Mouse (Mus musculus) liver, embryonic 12.5 days (tissue): Measurements from ENCODE around the gene Gm36210. TPM values are rescaled to one million over a fixed set of nuclear protein-coding genes. Genes with fewer than 3 reads are reported as not detected.

Experiments
- ATAC-seq: fragments of 200-750 bp; cut with Nextera tagmentation; 2 replicates; pipeline ENCODE4 v1.8.0; 2017; ENCODE audit warnings: moderate number of reproducible peaks, mild to moderate bottlenecking, moderate library complexity
- H3K27ac ChIP-seq: fragments of 300-500 bp; sonication (generic); 2 replicates; pipeline ENCODE4 v1.5.1; 2016; ENCODE audit warnings: mild to moderate bottlenecking
- H3K27me3 ChIP-seq: fragments of 300-500 bp; sonication (generic); replicated peaks from 2 replicates; pipeline ENCODE4 v1.6.1; 2016; ENCODE audit warnings: mild to moderate bottlenecking, moderate library complexity
- H3K36me3 ChIP-seq: fragments of 300-500 bp; sonication (generic); 2 replicates; pipeline ENCODE4 v1.6.1; 2016; ENCODE audit warnings: mild to moderate bottlenecking, moderate library complexity
- H3K4me1 ChIP-seq: fragments of 300-500 bp; sonication (generic); 2 replicates; pipeline ENCODE4 v1.6.1; 2016
- H3K4me2 ChIP-seq: fragments of 300-500 bp; sonication (generic); 2 replicates; pipeline ENCODE4 v1.6.1; 2016; ENCODE audit warnings: mild to moderate bottlenecking, moderate library complexity
- H3K4me3 ChIP-seq: fragments of 300-500 bp; sonication (generic); 2 replicates; pipeline ENCODE4 v1.5.1; 2016; ENCODE audit warnings: mild to moderate bottlenecking, moderate library complexity
- H3K9ac ChIP-seq: fragments of 300-500 bp; sonication (generic); 2 replicates; pipeline ENCODE4 v1.6.1; 2016; ENCODE audit warnings: mild to moderate bottlenecking, moderate library complexity
- H3K9me3 ChIP-seq: fragments of 300-500 bp; sonication (generic); replicated peaks from 2 replicates; pipeline ENCODE4 v1.6.1; 2016; ENCODE audit warnings: mild to moderate bottlenecking, moderate library complexity
- WGBS: fragments of 180-500 bp; shearing (Covaris S2); methylation state at CpG from one replicate; pipeline ENCODE4 v1.1.7; 2016; ENCODE audit not compliant: insufficient replicate concordance; 5-methylcytosine and 5-hydroxymethylcytosine counted together
- polyA plus RNA-seq: library from polyadenylated mRNA; unstranded; fragments of >200 nt; fragmentation: Nextera tagmentation; extraction: Ambion mirVana; gene quantifications from 2 replicates; pipeline ENCODE4 v1.2.1, GENCODE M21; 2016

Gene Gm36210
- polyA plus RNA-seq, 1 experiment from 2014 or later, result not detected

DNA sequence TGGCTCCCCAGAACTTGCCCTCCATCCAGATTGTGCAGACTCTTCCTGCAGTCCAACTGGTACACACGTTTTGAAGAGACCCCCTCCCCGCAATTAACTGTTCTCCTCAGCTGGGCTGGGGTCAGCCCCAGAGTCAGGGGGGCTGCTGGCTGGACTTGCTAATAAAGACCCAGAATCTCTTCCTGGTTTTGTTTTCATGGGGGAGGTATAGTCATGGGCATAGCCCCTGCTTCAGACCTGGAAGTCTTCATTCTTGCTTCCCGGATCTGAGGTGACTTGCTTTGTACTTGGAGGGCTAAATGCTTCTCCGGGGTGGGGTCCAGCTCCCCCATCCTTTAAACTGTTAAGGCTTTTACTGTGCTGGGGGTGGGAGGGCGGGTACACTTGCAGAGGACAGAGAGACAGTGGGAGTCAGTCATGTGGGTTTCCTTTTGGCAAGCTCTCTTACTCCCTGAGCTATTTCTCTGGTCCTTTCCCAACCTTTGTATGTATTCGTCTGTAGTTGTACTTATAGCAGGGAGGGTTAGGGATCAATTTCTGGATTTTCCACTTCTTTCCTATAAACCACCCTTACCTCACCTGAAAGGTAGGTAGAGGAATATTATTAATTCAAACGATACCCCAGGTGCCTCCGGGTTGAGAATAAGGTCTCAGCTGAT, 15.6 kb upstream of the Gm36210 start, which contains the start of gene Nat14:
TSS of gene Nat14 (plus strand) at position 205 of the 659 bp plus-strand sequence.
- WGBS, result 29% methylated on average over 8 of the region's 8 CpGs
- peaks cover 56% of the 10 kb centered on the region for H3K27me3 ChIP-seq
- peaks cover 39% of the 10 kb centered on the region for H3K36me3 ChIP-seq
- peaks cover 52% of the 10 kb centered on the region for H3K4me1 ChIP-seq
- H3K4me3 ChIP-seq, result peak within 1 kb of the TSS; percentile 3; the same call in 1 of the 2 replicates
- H3K27ac ChIP-seq, result peak within 1 kb of the TSS; percentile 11
- no peak for ATAC-seq
- no peaks in the 10 kb centered on the region for H3K9me3 ChIP-seq
- H3K9ac ChIP-seq, result no peak within 1 kb of the TSS
- H3K4me2 ChIP-seq, result peak within 1 kb of the TSS; percentile 56

GRCm38 (mm10) chr7:4920976-4921823, 14.9 kb upstream of the Gm36210 start:
- no peak overlapping the region for H3K9ac ChIP-seq
- 0 out of 2 replicates have a peak, but pooled peaks have one; percentile 17 for ATAC-seq
- H3K4me2 ChIP-seq, result peak overlapping the region; percentile 15
- H3K4me1 ChIP-seq, result peaks cover 59% of the 10 kb centered on the region
- peaks cover 49% of the 10 kb centered on the region for H3K27me3 ChIP-seq
- peak overlapping the region; percentile 11 for H3K27ac ChIP-seq
- WGBS, result 24% methylated on average over 23 of the region's 23 CpGs
- H3K36me3 ChIP-seq, result peaks cover 39% of the 10 kb centered on the region
- H3K4me3 ChIP-seq, result no peak overlapping the region
- no peaks in the 10 kb centered on the region for H3K9me3 ChIP-seq

DNA sequence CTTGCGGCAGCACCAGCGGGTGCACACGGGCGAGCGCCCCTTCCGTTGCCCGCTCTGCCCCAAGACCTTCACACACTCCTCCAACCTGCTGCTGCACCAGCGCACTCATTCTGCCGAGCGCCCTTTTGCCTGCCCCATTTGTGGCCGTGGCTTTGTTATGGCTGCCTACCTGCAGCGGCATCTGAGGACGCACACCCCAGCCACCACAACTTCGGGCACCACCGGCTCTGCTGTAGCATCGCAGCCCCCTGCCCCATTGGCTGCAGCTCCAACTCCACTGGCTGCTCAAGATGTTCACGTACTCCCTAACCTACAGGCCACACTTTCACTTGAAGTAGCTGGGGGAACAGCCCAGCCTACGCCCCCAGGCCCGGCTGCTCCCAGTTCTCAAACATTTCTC, 14.2 kb upstream of the Gm36210 start:
- WGBS, result 88% methylated on average over 19 of the region's 19 CpGs

GRCm38 (mm10) chr7:4919971-4920370, 13.7 kb upstream of the Gm36210 start:
- Histone ChIP-seq H3K27me3 (peaks cover 37% of the 10 kb centered on the region), H3K27ac (no peak overlapping the region), H3K9me3 (no peaks in the 10 kb centered on the region), H3K4me3 (no peak overlapping the region), H3K4me2 (no peak overlapping the region), H3K9ac (no peak overlapping the region), H3K4me1 (peaks cover 54% of the 10 kb centered on the region), H3K36me3 (peaks cover 39% of the 10 kb centered on the region)
- no peak for ATAC-seq
- WGBS, result 87% methylated on average over 21 of the region's 21 CpGs

More for the DNA sequence above, 14.2 kb upstream of the Gm36210 start:
- H3K27ac ChIP-seq, result no peak overlapping the region
- no peak for ATAC-seq
- H3K9me3 ChIP-seq, result no peaks in the 10 kb centered on the region
- H3K4me3 ChIP-seq, result no peak overlapping the region
- no peak overlapping the region; the same call in 1 of the 2 replicates for H3K4me2 ChIP-seq
- peaks cover 42% of the 10 kb centered on the region for H3K27me3 ChIP-seq
- no peak overlapping the region for H3K9ac ChIP-seq
- peaks cover 39% of the 10 kb centered on the region for H3K36me3 ChIP-seq
- peaks cover 59% of the 10 kb centered on the region for H3K4me1 ChIP-seq

- Histone ChIP-seq H3K9ac (no peak overlapping the region), H3K4me1 (peaks cover 57% of the 10 kb centered on the region), H3K4me2 (no peak overlapping the region), H3K36me3 (peaks cover 39% of the 10 kb centered on the region), H3K9me3 (no peaks in the 10 kb centered on the region), H3K27ac (no peak overlapping the region), H3K27me3 (peaks cover 28% of the 10 kb centered on the region), H3K4me3 (no peak overlapping the region)
- whole genome bisulfite sequencing, result 85% methylated on average over 21 of the region's 21 CpGs
- no peak for ATAC-seq
Observed at GRCm38 (mm10) chr7:4919096-4919495, 12.8 kb upstream of the Gm36210 start.

GRCm38 (mm10) chr7:4918681-4919080, 12.4 kb upstream of the Gm36210 start:
- Histone ChIP-seq H3K27me3 (peaks cover 24% of the 10 kb centered on the region), H3K36me3 (peaks cover 39% of the 10 kb centered on the region), H3K4me3 (no peak overlapping the region), H3K4me2 (no peak overlapping the region), H3K9ac (no peak overlapping the region), H3K4me1 (peaks cover 54% of the 10 kb centered on the region), H3K27ac (no peak overlapping the region), H3K9me3 (no peaks in the 10 kb centered on the region)
- 90% methylated on average over 15 of the region's 15 CpGs for WGBS
- ATAC-seq, result no peak

DNA sequence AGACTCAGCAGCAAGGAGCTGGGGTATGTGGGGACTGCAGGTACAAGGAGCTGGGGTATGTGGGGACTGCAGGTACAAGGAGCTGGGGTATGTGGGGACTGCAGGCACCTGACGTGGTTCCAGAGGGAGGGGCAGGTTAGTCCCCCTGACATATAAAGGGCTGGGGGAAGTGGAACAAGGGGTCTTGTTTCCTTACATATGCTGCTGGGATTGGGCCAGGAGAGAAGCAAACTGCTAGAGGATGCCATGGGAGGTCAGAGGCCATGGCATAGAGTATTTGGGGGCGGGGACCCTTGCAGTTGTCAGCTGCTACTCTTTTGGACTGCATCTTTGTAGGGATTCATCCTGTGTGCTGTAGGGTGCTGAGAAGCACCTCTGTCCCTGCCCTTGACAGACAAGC, 11.2 kb upstream of the Gm36210 start:
- Histone ChIP-seq H3K27me3 (peaks cover 12% of the 10 kb centered on the region), H3K4me3 (no peak overlapping the region), H3K36me3 (peaks cover 39% of the 10 kb centered on the region), H3K27ac (no peak overlapping the region), H3K9ac (no peak overlapping the region), H3K9me3 (no peaks in the 10 kb centered on the region), H3K4me1 (peaks cover 42% of the 10 kb centered on the region), H3K4me2 (no peak overlapping the region)
- ATAC-seq, result no peak
- WGBS, result 77% methylated on average over 2 of the region's 2 CpGs

GRCm38 (mm10) chr7:4915669-4916416, 9.5 kb upstream of the Gm36210 start:
- H3K27ac ChIP-seq, result peak overlapping the region; percentile 89
- no peaks in the 10 kb centered on the region for H3K27me3 ChIP-seq
- no peaks in the 10 kb centered on the region for H3K9me3 ChIP-seq
- peak overlapping the region; percentile 84 for H3K4me2 ChIP-seq
- peaks cover 37% of the 10 kb centered on the region for H3K36me3 ChIP-seq
- ATAC-seq, result peak; percentile 67
- 22% methylated on average over 14 of the region's 14 CpGs for WGBS
- H3K9ac ChIP-seq, result peak overlapping the region; percentile 82
- H3K4me3 ChIP-seq, result peak overlapping the region; percentile 72
- peaks cover 29% of the 10 kb centered on the region for H3K4me1 ChIP-seq

GRCm38 (mm10) chr7:4915007-4915665, 8.8 kb upstream of the Gm36210 start, which contains the start of gene Zfp628:
Gene Zfp628, plus strand, starts transcription at chr7:4915217.
- Histone ChIP-seq H3K4me3 (peak within 1 kb of the TSS; percentile 72), H3K27ac (peak within 1 kb of the TSS; percentile 89), H3K36me3 (peaks cover 30% of the 10 kb centered on the region), H3K27me3 (peaks cover under 1% of the 10 kb centered on the region; the same call in 1 of the 2 replicates), H3K9me3 (no peaks in the 10 kb centered on the region), H3K9ac (peak within 1 kb of the TSS; percentile 82), H3K4me2 (peak within 1 kb of the TSS; percentile 84), H3K4me1 (peaks cover 25% of the 10 kb centered on the region)
- 2% methylated on average over 55 of the region's 56 CpGs for WGBS
- peak; percentile 87 for ATAC-seq

GRCm38 (mm10) chr7:4912248-4912647, 5.9 kb upstream of the Gm36210 start:
- peaks cover 9% of the 10 kb centered on the region; the same call in 1 of the 2 replicates for H3K27me3 ChIP-seq
- no peak overlapping the region for H3K4me2 ChIP-seq
- no peaks in the 10 kb centered on the region for H3K9me3 ChIP-seq
- no peak overlapping the region for H3K9ac ChIP-seq
- no peak overlapping the region for H3K27ac ChIP-seq
- ATAC-seq, result no peak
- peaks cover 23% of the 10 kb centered on the region for H3K4me1 ChIP-seq
- WGBS, result 49% methylated on average over 5 of the region's 5 CpGs
- no peak overlapping the region for H3K4me3 ChIP-seq
- H3K36me3 ChIP-seq, result peaks cover 1% of the 10 kb centered on the region

DNA sequence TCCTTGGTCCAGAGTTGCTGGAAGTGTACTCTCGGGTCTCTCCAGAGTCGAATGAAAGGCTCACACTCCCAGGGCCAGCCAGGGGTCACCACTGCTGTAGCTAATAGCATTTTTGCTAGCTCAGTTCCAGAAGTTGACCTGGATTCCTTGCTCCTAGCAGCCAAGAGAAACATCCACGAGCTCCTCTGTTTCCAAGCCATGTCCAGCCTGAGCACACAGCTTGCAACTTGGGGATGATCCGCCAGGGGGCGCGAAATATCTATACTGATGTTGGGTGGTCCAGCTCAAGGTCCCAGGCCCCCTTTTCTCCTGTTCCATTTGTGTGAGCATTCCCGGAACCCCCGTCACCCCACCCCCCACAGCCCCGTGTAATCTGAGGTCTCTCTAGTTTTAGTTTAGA, 5.2 kb upstream of the Gm36210 start:
- H3K9me3 ChIP-seq, result no peaks in the 10 kb centered on the region
- WGBS, result 31% methylated on average over 9 of the region's 9 CpGs
- H3K4me2 ChIP-seq, result no peak overlapping the region
- H3K27me3 ChIP-seq, result peaks cover 13% of the 10 kb centered on the region; the same call in 1 of the 2 replicates
- ATAC-seq, result no peak
- no peak overlapping the region for H3K9ac ChIP-seq
- H3K4me3 ChIP-seq, result no peak overlapping the region
- H3K4me1 ChIP-seq, result peaks cover 16% of the 10 kb centered on the region
- H3K36me3 ChIP-seq, result no peaks in the 10 kb centered on the region
- H3K27ac ChIP-seq, result no peak overlapping the region
